Mouse (Mus musculus): ENCODE results near the gene Ipp. TPM values are rescaled to one million over a fixed set of nuclear protein-coding genes. Genes with fewer than 3 reads are reported as not detected.

Gene Ipp
- polyA plus RNA-seq, 1 experiment from 2014 or later: 5.2 TPM

Other genes with a start within 250 kb of the Ipp start
- gene Mast2, start 43.4 kb upstream of the Ipp start, polyA plus RNA-seq (2014; fragmentation: Nextera tagmentation; extraction: Ambion mirVana): 23.5 and 33.6 TPM in 2 replicates
- gene Tmem69, start 48.4 kb downstream of the Ipp start, polyA plus RNA-seq (2014; fragmentation: Nextera tagmentation; extraction: Ambion mirVana): 33.8 and 37.7 TPM in 2 replicates
- 47.9 and 51.2 TPM in 2 replicates for gene Gpbp1l1, start 50.1 kb downstream of the Ipp start, polyA plus RNA-seq (2014; fragmentation: Nextera tagmentation; extraction: Ambion mirVana)
- gene Ccdc17, start 89.1 kb downstream of the Ipp start, polyA plus RNA-seq (2014; fragmentation: Nextera tagmentation; extraction: Ambion mirVana): 1.4 and 2.1 TPM in 2 replicates
- gene Nasp, start 120.4 kb downstream of the Ipp start, polyA plus RNA-seq (2014; fragmentation: Nextera tagmentation; extraction: Ambion mirVana): 324 and 364 TPM in 2 replicates
- gene Akr1a1, start 144.1 kb downstream of the Ipp start, polyA plus RNA-seq (2014; fragmentation: Nextera tagmentation; extraction: Ambion mirVana): 727 and 756 TPM in 2 replicates
- gene Prdx1, start 178.0 kb downstream of the Ipp start, polyA plus RNA-seq (2014; fragmentation: Nextera tagmentation; extraction: Ambion mirVana): 1,282 and 1,318 TPM in 2 replicates
- gene Mmachc, start 200.9 kb downstream of the Ipp start, polyA plus RNA-seq (2014; fragmentation: Nextera tagmentation; extraction: Ambion mirVana): 20.0 and 24.6 TPM in 2 replicates
- 24.9 and 33.3 TPM in 2 replicates for gene Ccdc163, start 201.0 kb downstream of the Ipp start, polyA plus RNA-seq (2014; fragmentation: Nextera tagmentation; extraction: Ambion mirVana)
- 10.5 and 12.9 TPM in 2 replicates for gene Tesk2, start 213.4 kb downstream of the Ipp start, polyA plus RNA-seq (2014; fragmentation: Nextera tagmentation; extraction: Ambion mirVana)